Mouse (Mus musculus): ENCODE data around the gene Marc2. TPM values are rescaled to one million over a fixed set of nuclear protein-coding genes. Genes with fewer than 3 reads are reported as not detected.

Gene Marc2
- polyA plus RNA-seq, 1 experiment from 2014 or later = 84.4 TPM

GRCm38 (mm10) chr1:184822678-184823077, 23.6 kb downstream of the Marc2 start:
- DNase-seq (ENCODE audit: low spot score) = peak; percentile 59
- peak overlapping the region; percentile 32 for H3K4me3 ChIP-seq
- 20% methylated on average over 11 of the region's 11 CpGs for WGBS

GRCm38 (mm10) chr1:184817768-184818167, 28.5 kb downstream of the Marc2 start:
- 85% methylated on average over 6 of the region's 6 CpGs for WGBS
- no peaks in the 10 kb centered on the region for H3K9me3 ChIP-seq (replicated peaks)
- peaks cover 1% of the 10 kb centered on the region; the same call in 1 of the 2 replicates for H3K27me3 ChIP-seq (ENCODE audit: low read depth, poor library complexity, severe bottlenecking)
- H3K4me3 ChIP-seq = no peak overlapping the region
- H3K36me3 ChIP-seq = peaks cover 23% of the 10 kb centered on the region
- H3K4me1 ChIP-seq = peaks cover 7% of the 10 kb centered on the region
- H3K27ac ChIP-seq = no peak overlapping the region
- no peak for DNase-seq (ENCODE audit: low spot score)

More at GRCm38 (mm10) chr1:184822678-184823077, 23.6 kb downstream of the Marc2 start:
- Histone ChIP-seq H3K36me3 (peaks cover 23% of the 10 kb centered on the region), H3K4me1 (peaks cover 18% of the 10 kb centered on the region), H3K9me3 (replicated peaks) (no peaks in the 10 kb centered on the region), H3K27ac (0 out of 2 replicates have a peak overlapping the region, but pooled peaks have one; percentile 30), H3K27me3 (ENCODE audit: low read depth, poor library complexity, severe bottlenecking) (0 out of 2 replicates have a peak, but pooled peaks cover 5% of the 10 kb centered on the region)

- Histone ChIP-seq H3K4me1 (peaks cover 22% of the 10 kb centered on the region), H3K27ac (no peak overlapping the region), H3K36me3 (no peaks in the 10 kb centered on the region), H3K4me3 (no peak overlapping the region), H3K9me3 (replicated peaks) (no peaks in the 10 kb centered on the region), H3K27me3 (ENCODE audit: low read depth, poor library complexity, severe bottlenecking) (peaks cover 46% of the 10 kb centered on the region)
- no peak for DNase-seq (ENCODE audit: low spot score)
- 70% methylated on average over 8 of the region's 8 CpGs for WGBS
Measured at GRCm38 (mm10) chr1:184811716-184812250, 34.5 kb downstream of the Marc2 start.

GRCm38 (mm10) chr1:184810780-184811575, 35.3 kb downstream of the Marc2 start, which contains the start of gene Marc1:
Marc1 (minus strand) TSS chr1:184811313.
- no peaks in the 10 kb centered on the region for H3K9me3 ChIP-seq (replicated peaks)
- no peaks in the 10 kb centered on the region for H3K36me3 ChIP-seq
- H3K27ac ChIP-seq = no peak within 1 kb of the TSS
- H3K27me3 ChIP-seq (ENCODE audit: low read depth, poor library complexity, severe bottlenecking) = peaks cover 46% of the 10 kb centered on the region
- 4% methylated on average over 52 of the region's 52 CpGs for WGBS
- peak; percentile 37 for DNase-seq (ENCODE audit: low spot score)
- H3K4me1 ChIP-seq = peaks cover 22% of the 10 kb centered on the region
- peak within 1 kb of the TSS; percentile 48 for H3K4me3 ChIP-seq

- Histone ChIP-seq H3K36me3 (no peaks in the 10 kb centered on the region), H3K4me3 (no peak overlapping the region), H3K9me3 (replicated peaks) (no peaks in the 10 kb centered on the region), H3K27me3 (ENCODE audit: low read depth, poor library complexity, severe bottlenecking) (peaks cover 46% of the 10 kb centered on the region), H3K27ac (no peak overlapping the region), H3K4me1 (peaks cover 22% of the 10 kb centered on the region)
- DNase-seq (ENCODE audit: low spot score) = no peak
- WGBS = 60% methylated on average over 6 of the region's 6 CpGs
Measured at GRCm38 (mm10) chr1:184809578-184810001, 36.7 kb downstream of the Marc2 start.

- 92% methylated on average over 17 of the region's 17 CpGs for WGBS
- Histone ChIP-seq H3K27me3 (ENCODE audit: low read depth, poor library complexity, severe bottlenecking) (peaks cover 46% of the 10 kb centered on the region), H3K4me1 (peaks cover 22% of the 10 kb centered on the region)
Measured at GRCm38 (mm10) chr1:184808418-184809012, 37.7 kb downstream of the Marc2 start.

GRCm38 (mm10) chr1:184807627-184808417, 38.4 kb downstream of the Marc2 start:
- no peak for DNase-seq (ENCODE audit: low spot score)

More at GRCm38 (mm10) chr1:184808418-184809012, 37.7 kb downstream of the Marc2 start:
- Histone ChIP-seq H3K9me3 (replicated peaks) (no peaks in the 10 kb centered on the region), H3K36me3 (no peaks in the 10 kb centered on the region), H3K4me3 (no peak overlapping the region), H3K27ac (no peak overlapping the region)
- no peak for DNase-seq (ENCODE audit: low spot score)

GRCm38 (mm10) chr1:184807123-184807522, 39.1 kb downstream of the Marc2 start:
- DNase-seq (ENCODE audit: low spot score) = no peak
- peaks cover 22% of the 10 kb centered on the region for H3K4me1 ChIP-seq
- H3K27me3 ChIP-seq (ENCODE audit: low read depth, poor library complexity, severe bottlenecking) = peaks cover 39% of the 10 kb centered on the region
- no peaks in the 10 kb centered on the region for H3K9me3 ChIP-seq (replicated peaks)
- H3K36me3 ChIP-seq = no peaks in the 10 kb centered on the region
- H3K4me3 ChIP-seq = no peak overlapping the region
- 86% methylated on average over 7 of the region's 7 CpGs for WGBS
- H3K27ac ChIP-seq = no peak overlapping the region

More at GRCm38 (mm10) chr1:184807627-184808417, 38.4 kb downstream of the Marc2 start:
- Histone ChIP-seq H3K36me3 (no peaks in the 10 kb centered on the region), H3K27me3 (ENCODE audit: low read depth, poor library complexity, severe bottlenecking) (peaks cover 46% of the 10 kb centered on the region), H3K27ac (no peak overlapping the region), H3K9me3 (replicated peaks) (no peaks in the 10 kb centered on the region), H3K4me1 (peaks cover 22% of the 10 kb centered on the region), H3K4me3 (no peak overlapping the region)
- 80% methylated on average over 15 of the region's 15 CpGs for WGBS

- Histone ChIP-seq H3K9me3 (replicated peaks) (no peaks in the 10 kb centered on the region), H3K4me3 (no peak overlapping the region), H3K27me3 (ENCODE audit: low read depth, poor library complexity, severe bottlenecking) (peaks cover 25% of the 10 kb centered on the region), H3K4me1 (peaks cover 13% of the 10 kb centered on the region), H3K36me3 (no peaks in the 10 kb centered on the region), H3K27ac (no peak overlapping the region)
- DNase-seq (ENCODE audit: low spot score) = no peak
- WGBS = 94% methylated on average over 4 of the region's 4 CpGs
Measured at GRCm38 (mm10) chr1:184805749-184806148, 40.5 kb downstream of the Marc2 start.

GRCm38 (mm10) chr1:184793163-184793876, 52.9 kb downstream of the Marc2 start:
- Histone ChIP-seq H3K4me1 (peaks cover 6% of the 10 kb centered on the region; the same call in 1 of the 2 replicates), H3K4me3 (no peak overlapping the region), H3K36me3 (no peaks in the 10 kb centered on the region), H3K27ac (no peak overlapping the region), H3K9me3 (replicated peaks) (no peaks in the 10 kb centered on the region), H3K27me3 (ENCODE audit: low read depth, poor library complexity, severe bottlenecking) (0 out of 2 replicates have a peak, but pooled peaks cover 12% of the 10 kb centered on the region)
- 9% methylated on average over 27 of the region's 27 CpGs for WGBS
- DNase-seq (ENCODE audit: low spot score) = peak; percentile 63

- 3% methylated on average over 2 of the region's 2 CpGs for WGBS
- peak; percentile 46 for DNase-seq (ENCODE audit: low spot score)
- Histone ChIP-seq H3K4me3 (no peak overlapping the region), H3K4me1 (peaks cover 6% of the 10 kb centered on the region; the same call in 1 of the 2 replicates), H3K9me3 (replicated peaks) (no peaks in the 10 kb centered on the region), H3K27ac (no peak overlapping the region), H3K27me3 (ENCODE audit: low read depth, poor library complexity, severe bottlenecking) (0 out of 2 replicates have a peak, but pooled peaks cover 12% of the 10 kb centered on the region), H3K36me3 (no peaks in the 10 kb centered on the region)
Measured at GRCm38 (mm10) chr1:184791109-184791508, 55.1 kb downstream of the Marc2 start.

Measured in limb, embryonic 10.5 days (tissue).